In the genomic region with DNA sequence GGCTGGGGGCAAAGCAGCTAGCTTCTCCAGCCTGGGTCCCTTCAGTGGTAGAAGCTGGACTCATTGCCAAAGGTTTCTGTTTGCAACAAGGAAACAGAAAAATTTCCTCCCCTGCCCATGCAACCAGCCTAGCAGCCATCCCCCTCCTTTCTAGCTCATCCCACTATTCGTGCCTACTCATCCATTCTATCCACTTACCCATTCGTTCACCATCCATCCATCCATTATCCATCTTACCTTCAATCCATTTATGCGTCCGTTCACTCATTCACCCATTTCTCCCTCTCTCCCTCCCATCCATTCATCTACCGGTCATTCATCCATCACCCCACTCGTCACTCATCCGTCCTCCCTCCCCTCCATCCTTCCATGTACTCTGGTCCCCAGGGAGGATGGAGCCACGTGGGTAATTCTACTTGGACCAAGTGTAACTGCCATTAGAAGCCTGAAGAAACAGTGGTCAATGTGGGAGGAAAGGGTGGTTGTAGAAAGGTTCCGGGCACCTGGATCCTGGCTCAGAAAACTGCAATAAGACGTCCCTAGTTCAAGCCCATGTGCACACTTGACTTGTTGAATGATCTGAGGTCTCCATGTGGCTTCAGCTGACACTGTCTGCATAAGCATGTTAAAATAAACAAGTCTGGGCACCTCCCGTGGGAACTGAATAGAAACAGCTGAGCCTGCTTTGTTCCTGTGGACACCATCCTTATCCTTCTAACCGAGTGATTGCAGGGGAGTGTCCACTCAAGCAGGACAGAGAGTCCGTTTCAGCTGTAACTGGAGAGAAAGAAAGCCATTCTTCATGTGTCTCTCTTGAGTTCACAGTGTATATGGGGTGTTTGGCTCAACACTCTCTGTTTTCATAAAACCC, we compare ENCODE assay signal across 9 mouse cellular contexts. TPM values are rescaled to one million over a fixed set of nuclear protein-coding genes. Genes with fewer than 3 reads are reported as not detected.
DNase-seq lines count a peak whose midpoint lies in the region; ATAC-seq lines count a peak whose summit lies in the region.
"Had no signal": no experiment of that assay in that cellular context is flagged by ENCODE, and none has a peak within 500 bp of the region (broad histone marks: within the 10 kb centered on the region; RNA-seq: fewer than 3 reads in every experiment).

No protein-coding gene starts in this region.

- H3K4me2 ChIP-seq in kidney, embryonic 16.5 days (replicated peaks; ENCODE audit: low read depth, low read length): peak overlapping the region; percentile 90
- peak overlapping the region; percentile 95 for H3K4me2 ChIP-seq in hindbrain, embryonic 15.5 days
- H3K4me2 ChIP-seq in neural tube, embryonic 12.5 days (replicated peaks): peak overlapping the region; percentile 95

- no peak for DNase-seq in kidney, adult 18-20 months
- peak; percentile 58 for DNase-seq in embryo, embryonic 10.5 days (ENCODE audit: low spot score)
- no peak for DNase-seq in adrenal gland, adult (ENCODE audit: inconsistent age in 2 of 2, low spot score in 1 of 2)
- no peak for DNase-seq in cerebellum, adult 8-10 months
- DNase-seq in gastrocnemius, adult 8-10 months (ENCODE audit: low spot score in 2 of 2): no peak

- no peak overlapping the region; the same call in 1 of the 2 replicates for H3K27ac ChIP-seq in kidney, embryonic 16.5 days (ENCODE audit: low read length)
- peak overlapping the region; percentile 85 for H3K27ac ChIP-seq in hindbrain, embryonic 15.5 days (replicated peaks)
- H3K27ac ChIP-seq in neural tube, embryonic 12.5 days: no peak overlapping the region
- H3K27ac ChIP-seq: macrophage had no signal

- WGBS in kidney, embryonic 16.5 days: 14% methylated on average over 13 of the region's 13 CpGs
- 7% methylated on average over 13 of the region's 13 CpGs for WGBS in hindbrain, embryonic 15.5 days
- WGBS in neural tube, embryonic 12.5 days: 13% methylated on average over 13 of the region's 13 CpGs

- no peaks in the 10 kb centered on the region for H3K36me3 ChIP-seq in kidney, embryonic 16.5 days (ENCODE audit: insufficient read depth, low read length)
- no peaks in the 10 kb centered on the region for H3K36me3 ChIP-seq in hindbrain, embryonic 15.5 days
- H3K36me3 ChIP-seq in neural tube, embryonic 12.5 days: no peaks in the 10 kb centered on the region

- peak overlapping the region; percentile 60 for H3K4me3 ChIP-seq in kidney, embryonic 16.5 days (ENCODE audit: low read length)
- H3K4me3 ChIP-seq in hindbrain, embryonic 15.5 days: peak overlapping the region; percentile 81
- peak overlapping the region; percentile 58 for H3K4me3 ChIP-seq in neural tube, embryonic 12.5 days

- H3K27me3 ChIP-seq in kidney, embryonic 16.5 days (ENCODE audit: insufficient read depth, low read length): peaks cover 35% of the 10 kb centered on the region
- 0 out of 2 replicates have a peak, but pooled peaks cover 11% of the 10 kb centered on the region for H3K27me3 ChIP-seq in hindbrain, embryonic 15.5 days
- peaks cover 26% of the 10 kb centered on the region for H3K27me3 ChIP-seq in neural tube, embryonic 12.5 days (replicated peaks)

- H3K9ac ChIP-seq in kidney, embryonic 16.5 days (replicated peaks; ENCODE audit: low read length): peak overlapping the region; percentile 67
- H3K9ac ChIP-seq in hindbrain, embryonic 15.5 days: peak overlapping the region; percentile 85
- H3K9ac ChIP-seq in neural tube, embryonic 12.5 days: peak overlapping the region; percentile 79

- peak; percentile 46; the same call in 1 of the 2 replicates for ATAC-seq in kidney, embryonic 16.5 days (ENCODE audit: low FRiP score, low TSS enrichment)
- peak; percentile 24 for ATAC-seq in hindbrain, embryonic 15.5 days (ENCODE audit: low FRiP score, low read depth)
- peak; percentile 45 for ATAC-seq in neural tube, embryonic 12.5 days (ENCODE audit: low FRiP score, low read depth)

- no peaks in the 10 kb centered on the region for H3K9me3 ChIP-seq in kidney, embryonic 16.5 days (ENCODE audit: low read length)
- H3K9me3 ChIP-seq in hindbrain, embryonic 15.5 days: no peaks in the 10 kb centered on the region
- no peaks in the 10 kb centered on the region for H3K9me3 ChIP-seq in neural tube, embryonic 12.5 days

- H3K4me1 ChIP-seq in kidney, embryonic 16.5 days (ENCODE audit: insufficient read depth, low read length): peaks cover 6% of the 10 kb centered on the region; the same call in 1 of the 2 replicates
- peaks cover 25% of the 10 kb centered on the region for H3K4me1 ChIP-seq in hindbrain, embryonic 15.5 days (replicated peaks)
- peaks cover 18% of the 10 kb centered on the region; the same call in 1 of the 2 replicates for H3K4me1 ChIP-seq in neural tube, embryonic 12.5 days

RNA-seq across cellular contexts. Expression of gene Dusp15, which starts 0.6 kb away (rescaled TPM):
- polyA plus RNA-seq in kidney, embryonic 16.5 days (2015; fragmentation: Nextera tagmentation; extraction: Ambion mirVana): 3.1 TPM in 2 replicates
- polyA plus RNA-seq in hindbrain, embryonic 15.5 days (2015; fragmentation: Nextera tagmentation; extraction: Ambion mirVana): 10.3 and 13.5 TPM in 2 replicates
- polyA plus RNA-seq in neural tube, embryonic 12.5 days (2016; fragmentation: Nextera tagmentation; extraction: Ambion mirVana): 3.1 and 4.9 TPM in 2 replicates
- total RNA-seq in gastrocnemius, adult 8-10 months (2022): under 1 TPM in 3 of 4 experiments, not detected in 1; 0.16 to 0.62 (median 0.39) TPM
- polyA plus RNA-seq: macrophage had no signal

RNA-seq across cellular contexts. Expression of gene Ttll9, which starts 10.2 kb away (rescaled TPM):
- polyA plus RNA-seq in kidney, embryonic 16.5 days (2015; fragmentation: Nextera tagmentation; extraction: Ambion mirVana): 1.2 and 1.3 TPM in 2 replicates
- polyA plus RNA-seq in hindbrain, embryonic 15.5 days (2015; fragmentation: Nextera tagmentation; extraction: Ambion mirVana): 8.3 and 8.7 TPM in 2 replicates
- polyA plus RNA-seq in neural tube, embryonic 12.5 days (2016; fragmentation: Nextera tagmentation; extraction: Ambion mirVana): 1.8 and 2.6 TPM in 2 replicates
- total RNA-seq in gastrocnemius, adult 8-10 months (2022): not detected
- polyA plus RNA-seq: macrophage had no signal

RNA-seq across cellular contexts. Expression of gene Foxs1, which starts 19.1 kb away (rescaled TPM):
- polyA plus RNA-seq in kidney, embryonic 16.5 days (2015; fragmentation: Nextera tagmentation; extraction: Ambion mirVana): 7.5 and 8.3 TPM in 2 replicates
- 4.6 and 4.9 TPM in 2 replicates for polyA plus RNA-seq in hindbrain, embryonic 15.5 days (2015; fragmentation: Nextera tagmentation; extraction: Ambion mirVana)
- polyA plus RNA-seq in neural tube, embryonic 12.5 days (2016; fragmentation: Nextera tagmentation; extraction: Ambion mirVana): 2.0 and 2.4 TPM in 2 replicates
- under 1 TPM; 0.24 to 0.94 (median 0.51) TPM for total RNA-seq in gastrocnemius, adult 8-10 months (2022)
- polyA plus RNA-seq: macrophage had no signal

RNA-seq across cellular contexts. Expression of gene Mylk2, which starts 40.9 kb away (rescaled TPM):
- 0.32 and 0.42 TPM in 2 replicates for polyA plus RNA-seq in kidney, embryonic 16.5 days (2015; fragmentation: Nextera tagmentation; extraction: Ambion mirVana)
- polyA plus RNA-seq in hindbrain, embryonic 15.5 days (2015; fragmentation: Nextera tagmentation; extraction: Ambion mirVana): 0.05 and 0.08 TPM in 2 replicates
- not detected in 2 replicates for polyA plus RNA-seq in neural tube, embryonic 12.5 days (2016; fragmentation: Nextera tagmentation; extraction: Ambion mirVana)
- total RNA-seq in gastrocnemius, adult 8-10 months (2022): 100 to 1,000 TPM; 731 to 847 (median 747) TPM
- polyA plus RNA-seq: macrophage had no signal
